Mouse (Mus musculus) liver, embryonic 14.5 days (tissue): ENCODE measurements at regions not wholly inside any gene's neighbourhood (a gene's known extent, or its start where the extent isn't known, plus 50 kb on each side); places are given as distances from the start of the nearest gene placed in this dataset.
A peak's percentile ranks its signal among the peaks of the same experiment; 100 is the strongest.

Source experiments
- ATAC-seq: fragments of 200-750 bp; cut with Nextera tagmentation; 2 replicates; pipeline ENCODE4 v1.8.0; 2017; ENCODE audit warnings: moderate number of reproducible peaks, mild to moderate bottlenecking, moderate library complexity; ENCODE audit not compliant: insufficient read depth
- DNase-seq, 3 experiments: peaks; one replicate each; pipeline ENCODE4 v3.0.0-alpha.2; 2012 to 2013; ENCODE audit warnings: low read depth in 3 of 3, low spot score in 3 of 3
- H3K27ac ChIP-seq: fragments of 300-500 bp; sonication (generic); 2 replicates; pipeline ENCODE4 v1.5.1; 2014; ENCODE audit warnings: moderate library complexity, mild to moderate bottlenecking, control low read depth, inconsistent platforms
- H3K27me3 ChIP-seq: fragments of 300-500 bp; sonication (generic); 2 replicates; pipeline ENCODE4 v1.6.1; 2014; ENCODE audit warnings: mild to moderate bottlenecking, low read length, moderate library complexity; ENCODE audit not compliant: control insufficient read depth, insufficient read depth
- H3K36me3 ChIP-seq: fragments of 300-500 bp; sonication (generic); replicated peaks from 2 replicates; pipeline ENCODE4 v1.6.1; 2014; ENCODE audit warnings: low read depth; ENCODE audit not compliant: control insufficient read depth, insufficient read depth
- H3K4me1 ChIP-seq, 2 experiments: fragments of 200-500 bp in 1 of 2; fragments of 300-500 bp in 1 of 2; sonication (generic) in 1 of 2; replicated peaks; 2 replicates each; pipeline ENCODE4 v1.6.1; 2012 to 2014; ENCODE audit warnings: antibody characterized with exemption in 1 of 2, inconsistent platforms in 1 of 2, low read length in 1 of 2; ENCODE audit not compliant: control insufficient read depth in 2 of 2, insufficient read depth in 2 of 2
- H3K4me2 ChIP-seq: fragments of 300-500 bp; sonication (generic); 2 replicates; pipeline ENCODE4 v1.6.1; 2014; ENCODE audit warnings: low read depth, mild to moderate bottlenecking, control low read depth, moderate library complexity
- H3K4me3 ChIP-seq, 2 experiments: fragments of 200-500 bp in 1 of 2; fragments of 300-500 bp in 1 of 2; sonication (generic) in 1 of 2; 2 replicates each; pipeline ENCODE4 v1.5.1; 2012 to 2014; ENCODE audit warnings: low read depth in 2 of 2, low read length in 2 of 2, mild to moderate bottlenecking in 2 of 2, control low read depth in 1 of 2, inconsistent platforms in 1 of 2, moderate library complexity in 1 of 2; ENCODE audit not compliant: insufficient read depth in 1 of 2
- H3K9ac ChIP-seq: fragments of 300-500 bp; sonication (generic); replicated peaks from 2 replicates; pipeline ENCODE4 v1.6.1; 2014; ENCODE audit warnings: mild to moderate bottlenecking, control low read depth, moderate library complexity
- H3K9me3 ChIP-seq: fragments of 300-500 bp; sonication (generic); 2 replicates; pipeline ENCODE4 v1.6.1; 2016; ENCODE audit warnings: low read length, mixed read lengths; ENCODE audit not compliant: control insufficient read depth
- CTCF ChIP-seq: IDR thresholded peaks from 2 replicates; pipeline ENCODE4 v1.5.1; 2016; ENCODE audit warnings: antibody characterized with exemption, low read depth, control low read depth
- EP300 ChIP-seq: IDR thresholded peaks from 2 replicates; pipeline ENCODE4 v1.6.1; 2016; ENCODE audit warnings: antibody characterized with exemption, low read depth
- WGBS: fragments of 180-500 bp; shearing (Covaris S2); extraction: QIAGEN DNeasy Blood & Tissue Kit; methylation state at CpG from one replicate; pipeline ENCODE4 v1.1.7; 2014; ENCODE audit not compliant: insufficient replicate concordance; 5-methylcytosine and 5-hydroxymethylcytosine counted together

GRCm38 (mm10) chr13:39011696-39012095 lies 51.0 kb upstream of the Slc35b3 start:
- WGBS = 6% methylated on average over 8 of the region's 8 CpGs

More at GRCm38 (mm10) chr13:39011696-39012095, 51.0 kb upstream of the Slc35b3 start:
- H3K27me3 ChIP-seq = no peaks in the 10 kb centered on the region
- DNase-seq (peak; percentile 4 to 33 (median 28)), ATAC-seq (no peak)
- H3K9ac ChIP-seq = no peak overlapping the region
- no peak overlapping the region for H3K27ac ChIP-seq
- H3K9me3 ChIP-seq = no peaks in the 10 kb centered on the region
- no peaks in the 10 kb centered on the region for H3K36me3 ChIP-seq
- H3K4me2 ChIP-seq = peak overlapping the region; percentile 11; the same call in 1 of the 2 replicates
- no peak overlapping the region for H3K4me3 ChIP-seq
- no peaks in the 10 kb centered on the region for H3K4me1 ChIP-seq
- TF ChIP-seq CTCF (peak; percentile 89), EP300 (no peak)
